Mouse (Mus musculus) CH12.LX (cell line): ENCODE data around the gene Taf11.

Source experiments
- BHLHE40 ChIP-seq: IDR thresholded peaks from 2 replicates; pipeline ENCODE4 v1.6.1; 2011; ENCODE audit warnings: mild to moderate bottlenecking, low read depth, low read length, improper control_type of control experiment
- CHD2 ChIP-seq: IDR thresholded peaks from 2 replicates; pipeline ENCODE4 v1.6.1; 2011; ENCODE audit warnings: low read length, improper control_type of control experiment
- CTCF ChIP-seq, 2 experiments: IDR thresholded peaks in 1 of 2; conservative IDR thresholded peaks in 1 of 2; 2 replicates each; pipeline ENCODE4 v1.5.1; 2011 to 2012; ENCODE audit warnings: low read depth in 2 of 2, low read length in 2 of 2, improper control_type of control experiment in 1 of 2, inconsistent platforms in 1 of 2, mild to moderate bottlenecking in 1 of 2, moderate library complexity in 1 of 2
- ELF1 ChIP-seq: IDR thresholded peaks from 2 replicates; pipeline ENCODE4 v1.6.1; 2014; ENCODE audit warnings: low read depth, mild to moderate bottlenecking, inconsistent platforms, low read length, improper control_type of control experiment
- KAT2A ChIP-seq: IDR thresholded peaks from 2 replicates; pipeline ENCODE4 v1.6.1; 2012; ENCODE audit warnings: low read length, improper control_type of control experiment, inconsistent platforms; ENCODE audit not compliant: insufficient replicate concordance
- MXI1 ChIP-seq: IDR thresholded peaks from 2 replicates; pipeline ENCODE4 v1.6.1; 2011; ENCODE audit warnings: mild to moderate bottlenecking, low read depth, low read length, improper control_type of control experiment
- POLR2A ChIP-seq: IDR thresholded peaks from 2 replicates; pipeline ENCODE4 v1.6.1; 2011; ENCODE audit warnings: low read depth, mild to moderate bottlenecking, improper control_type of control experiment, low read length
- SMC3 ChIP-seq: IDR thresholded peaks from 2 replicates; pipeline ENCODE4 v1.6.1; 2011; ENCODE audit warnings: low read depth, low read length, improper control_type of control experiment
- TBP ChIP-seq: conservative IDR thresholded peaks from 2 replicates; pipeline ENCODE4 v1.6.1; 2011; ENCODE audit warnings: low read depth, low read length, improper control_type of control experiment
- TCF12 ChIP-seq: IDR thresholded peaks from 2 replicates; pipeline ENCODE4 v1.6.1; 2014; ENCODE audit warnings: low read depth, mild to moderate bottlenecking, inconsistent platforms, low read length, improper control_type of control experiment
- UBTF ChIP-seq: IDR thresholded peaks from 2 replicates; pipeline ENCODE4 v1.6.1; 2012; ENCODE audit warnings: low read depth, mild to moderate bottlenecking, inconsistent platforms, low read length, improper control_type of control experiment, moderate library complexity
- USF2 ChIP-seq: conservative IDR thresholded peaks from 2 replicates; pipeline ENCODE4 v1.6.1; 2011; ENCODE audit warnings: low read depth, low read length, improper control_type of control experiment
- ZNF384 ChIP-seq: IDR thresholded peaks from 2 replicates; pipeline ENCODE4 v1.6.1; 2012; ENCODE audit warnings: low read depth, low read length, improper control_type of control experiment, inconsistent platforms

DNA sequence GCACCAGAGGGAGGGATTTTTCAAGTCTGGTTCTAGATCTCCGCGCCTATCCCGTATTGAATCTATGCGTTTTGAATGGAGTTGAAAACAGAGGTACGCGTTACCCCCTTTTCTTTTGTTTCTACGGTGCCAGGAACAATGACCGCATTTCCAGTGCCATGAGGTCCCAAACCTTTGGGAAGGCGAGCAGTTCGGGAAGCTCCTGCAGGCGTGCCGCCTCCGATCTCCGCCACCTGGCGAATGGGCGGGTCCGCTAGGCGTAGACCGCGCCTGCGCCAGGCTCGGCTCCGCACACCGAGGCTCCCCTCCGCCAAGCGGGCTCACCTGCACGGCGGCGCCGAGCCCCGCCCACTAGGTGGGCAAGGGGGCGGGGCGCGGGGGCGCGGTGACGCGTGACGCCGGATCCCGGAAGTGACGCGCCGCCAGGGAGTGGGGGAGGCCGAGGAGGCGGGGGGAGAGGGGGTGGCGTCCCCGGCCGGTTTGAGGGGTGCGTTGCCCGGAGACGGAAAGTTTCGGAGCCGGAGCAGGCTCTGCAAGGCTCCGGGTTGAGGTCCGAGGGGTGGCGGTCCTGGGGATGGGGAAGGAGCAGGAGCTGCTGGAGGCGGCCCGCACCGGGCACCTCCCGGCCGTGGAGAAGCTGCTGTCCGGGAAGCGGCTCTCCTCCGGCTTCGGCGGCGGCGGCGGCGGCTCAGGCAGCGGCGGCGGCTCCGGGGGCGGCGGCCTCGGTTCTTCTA is 589 bp downstream of the Taf11 start, which contains the start of gene Anks1:
- TF ChIP-seq KAT2A: no peak
- peak; percentile 82 for TF ChIP-seq ELF1
- TF ChIP-seq BHLHE40: 0 out of 2 replicates have a peak, but pooled peaks have one; percentile 16
- TF ChIP-seq POLR2A: peak; percentile 57
- TF ChIP-seq CTCF (conservative IDR thresholded peaks at IDR 0.05 in 1 of 2, IDR thresholded peaks at IDR 0.05 in 1 of 2; ENCODE audit: low read depth in 2 of 2, low read length in 2 of 2): no peak; a peak in 1 of 4 replicates
- TF ChIP-seq UBTF: no peak; the same call in 1 of the 2 replicates
- no peak for TF ChIP-seq TCF12
- 0 out of 2 replicates have a peak, but pooled peaks have one; percentile 44 for TF ChIP-seq MXI1
- TF ChIP-seq SMC3: no peak
- peak; percentile 46; the same call in 1 of the 2 replicates for TF ChIP-seq CHD2
- no peak for TF ChIP-seq TBP
- TF ChIP-seq USF2: no peak
- TF ChIP-seq ZNF384: no peak
